ENCODE assay signal across 9 mouse cellular contexts in genomic region chr1:191855136-191855878, GRCm38 (mm10). TPM values are rescaled to one million over a fixed set of nuclear protein-coding genes. Genes with fewer than 3 reads are reported as not detected.
DNase-seq lines count a peak whose midpoint lies in the region; ATAC-seq and TF ChIP-seq lines count a peak whose summit lies in the region.
"Had no signal": no experiment of that assay in that cellular context is flagged by ENCODE, and none has a peak within 500 bp of the region (broad histone marks: within the 10 kb centered on the region; RNA-seq: fewer than 3 reads in every experiment).

No protein-coding gene starts in this region.

- H3K4me3 ChIP-seq in heart, embryonic 11.5 days (ENCODE audit: low read depth, low read length): no peak overlapping the region
- H3K4me3 ChIP-seq in liver, embryonic 15.5 days (replicated peaks): peak overlapping the region; percentile 28
- no peak overlapping the region for H3K4me3 ChIP-seq in cerebellum, adult 2 months (replicated peaks; ENCODE audit: insufficient read depth, low read depth, low read length)
- no peak overlapping the region for H3K4me3 ChIP-seq in kidney, embryonic 14.5 days (ENCODE audit: low read length)

- peak overlapping the region; percentile 52 for H3K9ac ChIP-seq in heart, embryonic 11.5 days (ENCODE audit: low read depth, low read length)
- H3K9ac ChIP-seq in liver, embryonic 15.5 days: peak overlapping the region; percentile 57
- H3K9ac ChIP-seq in kidney, embryonic 14.5 days (ENCODE audit: low read depth, low read length): no peak overlapping the region

- peak overlapping the region; percentile 84 for H3K27ac ChIP-seq in heart, embryonic 11.5 days (ENCODE audit: low read depth, low read length)
- peak overlapping the region; percentile 95 for H3K27ac ChIP-seq in liver, embryonic 15.5 days (replicated peaks)
- H3K27ac ChIP-seq in cerebellum, adult 2 months (ENCODE audit: insufficient read depth, low read length): no peak overlapping the region
- no peak overlapping the region for H3K27ac ChIP-seq in kidney, embryonic 14.5 days (ENCODE audit: low read depth, low read length)
- H3K27ac ChIP-seq: macrophage had no signal

- H3K4me1 ChIP-seq in heart, embryonic 11.5 days (ENCODE audit: control insufficient read depth, insufficient read depth, low read length): peaks cover 11% of the 10 kb centered on the region
- peaks cover 48% of the 10 kb centered on the region for H3K4me1 ChIP-seq in liver, embryonic 15.5 days (replicated peaks)
- H3K4me1 ChIP-seq in cerebellum, adult 2 months (ENCODE audit: control insufficient read depth, insufficient read depth, low read length): no peaks in the 10 kb centered on the region; the same call in 1 of the 2 replicates
- peaks cover 5% of the 10 kb centered on the region; the same call in 1 of the 2 replicates for H3K4me1 ChIP-seq in kidney, embryonic 14.5 days (ENCODE audit: control insufficient read depth, insufficient read depth, low read length)

- 26% methylated on average over 10 of the region's 10 CpGs for WGBS in heart, embryonic 11.5 days (ENCODE audit: insufficient replicate concordance)
- WGBS in liver, embryonic 15.5 days (ENCODE audit: insufficient replicate concordance): 19% methylated on average over 10 of the region's 10 CpGs
- 79% methylated on average over 10 of the region's 10 CpGs for WGBS in cerebellum, adult 2 months
- 63% methylated on average over 10 of the region's 10 CpGs for WGBS in kidney, embryonic 14.5 days

- TF ChIP-seq POLR2A in cerebellum, adult 2 months (IDR thresholded peaks at IDR 0.05; ENCODE audit: borderline replicate concordance, insufficient read depth, low read length): no peak

- DNase-seq in heart, postnatal 25 days (ENCODE audit: low spot score): no peak
- DNase-seq in 3T3-L1 (ENCODE audit: low read depth, low spot score): peak; percentile 49
- peak; percentile 16 to 49 for DNase-seq in adrenal gland, postnatal 4 days (ENCODE audit: low spot score in 2 of 2)
- DNase-seq in gastrocnemius, postnatal 10 days: no peak
- DNase-seq in cerebellum, adult 2 months: no peak

- H3K27me3 ChIP-seq in heart, embryonic 11.5 days (ENCODE audit: control insufficient read depth, insufficient read depth, low read length): no peaks in the 10 kb centered on the region; the same call in 1 of the 2 replicates
- H3K27me3 ChIP-seq in liver, embryonic 15.5 days: peaks cover 3% of the 10 kb centered on the region; the same call in 1 of the 2 replicates
- H3K27me3 ChIP-seq in cerebellum, adult 2 months (ENCODE audit: control insufficient read depth, insufficient read depth, low read length): no peaks in the 10 kb centered on the region
- H3K27me3 ChIP-seq in kidney, embryonic 14.5 days (ENCODE audit: control insufficient read depth, insufficient read depth, low read length): no peaks in the 10 kb centered on the region

- no peaks in the 10 kb centered on the region for H3K36me3 ChIP-seq in heart, embryonic 11.5 days (ENCODE audit: control insufficient read depth, insufficient read depth, low read length)
- no peaks in the 10 kb centered on the region for H3K36me3 ChIP-seq in liver, embryonic 15.5 days (replicated peaks)
- no peaks in the 10 kb centered on the region for H3K36me3 ChIP-seq in kidney, embryonic 14.5 days (ENCODE audit: control insufficient read depth, insufficient read depth, low read length)

- peak overlapping the region; percentile 45 for H3K4me2 ChIP-seq in heart, embryonic 11.5 days
- peak overlapping the region; percentile 70 for H3K4me2 ChIP-seq in liver, embryonic 15.5 days
- no peak overlapping the region for H3K4me2 ChIP-seq in kidney, embryonic 14.5 days (replicated peaks; ENCODE audit: low read depth, low read length)

- intact Hi-C loops in heart, postnatal 25 days (cut with DNase I): no loop called here

- TF ChIP-seq CTCF in cerebellum, adult 2 months (IDR thresholded peaks at IDR 0.05; ENCODE audit: borderline replicate concordance, insufficient read depth, low read depth, low read length): no peak

- peak; percentile 95 for ATAC-seq in heart, embryonic 11.5 days (replicated peaks; ENCODE audit: insufficient number of reproducible peaks, low FRiP score, low TSS enrichment)
- ATAC-seq in liver, embryonic 15.5 days (ENCODE audit: insufficient read depth): peak; percentile 100
- ATAC-seq in kidney, embryonic 14.5 days (ENCODE audit: low FRiP score, low TSS enrichment): no peak

- H3K9me3 ChIP-seq in heart, embryonic 11.5 days (replicated peaks; ENCODE audit: control insufficient read depth, low read length): no peaks in the 10 kb centered on the region
- no peaks in the 10 kb centered on the region for H3K9me3 ChIP-seq in liver, embryonic 15.5 days (replicated peaks)
- H3K9me3 ChIP-seq in kidney, embryonic 14.5 days (ENCODE audit: control insufficient read depth, low read length): no peaks in the 10 kb centered on the region

RNA-seq across cellular contexts. Expression of gene Nek2, which starts 34.1 kb away (rescaled TPM):
- 27.0 and 32.2 TPM in 2 replicates for polyA plus RNA-seq in heart, embryonic 11.5 days (2014; fragmentation: Nextera tagmentation; extraction: Ambion mirVana)
- total RNA-seq in heart, postnatal 25 days (2021): under 1 TPM; 0.57 to 0.78 TPM
- total RNA-seq in adrenal gland, postnatal 4 days (2021): 10 to 100 TPM; 19.0 to 20.4 TPM
- polyA plus RNA-seq in liver, embryonic 15.5 days (2015; fragmentation: Nextera tagmentation; extraction: Ambion mirVana): 33.5 and 34.1 TPM in 2 replicates
- 1 to 10 TPM; 4.7 to 4.9 TPM for total RNA-seq in gastrocnemius, postnatal 10 days (2021)
- 4.5 and 5.0 TPM in 2 replicates for polyA plus RNA-seq in cerebellum, adult 2 months (2012; rRNA removed)
- polyA plus RNA-seq in kidney, embryonic 14.5 days (2014; fragmentation: Nextera tagmentation; extraction: Ambion mirVana): 26.3 and 45.5 TPM in 2 replicates

RNA-seq across cellular contexts. Expression of gene Slc30a1, which starts 51.3 kb away (rescaled TPM):
- polyA plus RNA-seq in heart, embryonic 11.5 days (2014; fragmentation: Nextera tagmentation; extraction: Ambion mirVana): 2.1 and 2.4 TPM in 2 replicates
- 10 to 100 TPM; 18.4 to 25.6 TPM for total RNA-seq in heart, postnatal 25 days (2021)
- total RNA-seq in adrenal gland, postnatal 4 days (2021): 10 to 100 TPM; 21.9 to 24.3 TPM
- 3.6 and 4.2 TPM in 2 replicates for polyA plus RNA-seq in liver, embryonic 15.5 days (2015; fragmentation: Nextera tagmentation; extraction: Ambion mirVana)
- 1 to 10 TPM; 7.5 to 8.9 TPM for total RNA-seq in gastrocnemius, postnatal 10 days (2021)
- 14.1 and 15.3 TPM in 2 replicates for polyA plus RNA-seq in cerebellum, adult 2 months (2012; rRNA removed)
- polyA plus RNA-seq in kidney, embryonic 14.5 days (2014; fragmentation: Nextera tagmentation; extraction: Ambion mirVana): 2.0 and 2.4 TPM in 2 replicates

Comparison
In these comparisons a context has a peak if more than half of its experiments do, and no peak if none do; other contexts are left out.
1. H3K27ac ChIP-seq: peak in heart, embryonic 11.5 days (single experiment) and liver, embryonic 15.5 days (single experiment); none in cerebellum, adult 2 months (single experiment) and kidney, embryonic 14.5 days (single experiment).
2. DNase-seq: peak in 3T3-L1 (single experiment) and adrenal gland, postnatal 4 days (2 of 2); none in heart, postnatal 25 days (single experiment), gastrocnemius, postnatal 10 days (single experiment) and cerebellum, adult 2 months (0 of 2).